Mouse (Mus musculus): ENCODE data around the gene 4833420G17Rik.

DNA sequence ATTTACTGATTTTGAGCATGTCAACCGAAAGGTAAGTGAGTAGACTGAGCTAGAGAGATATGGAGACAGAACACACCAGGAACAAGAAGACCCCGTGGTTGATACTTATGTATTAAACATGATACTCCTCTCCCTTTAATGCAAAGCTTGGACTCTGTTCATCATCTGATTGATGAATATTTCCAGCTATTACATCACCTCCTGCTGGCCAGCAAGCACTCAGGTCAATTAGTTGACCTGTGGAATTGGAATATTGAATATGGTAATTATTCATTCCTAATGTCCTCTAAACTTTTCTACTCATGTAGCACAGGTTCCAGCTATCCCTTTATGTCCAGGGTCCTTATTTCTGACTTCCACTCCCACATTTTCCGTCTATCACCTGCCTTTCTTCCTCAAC, 44.1 kb upstream of the 4833420G17Rik start:
- TF ChIP-seq CTCF (IDR thresholded peaks at IDR 0.05; ENCODE audit: extremely low read depth, insufficient read depth, low read length) (no peak), POLR2A (IDR thresholded peaks at IDR 0.05; ENCODE audit: extremely low read depth, insufficient read depth, low read length) (no peak)
